Mouse (Mus musculus): Measurements from ENCODE around the gene Rcvrn. TPM values are rescaled to one million over a fixed set of nuclear protein-coding genes. Genes with fewer than 3 reads are reported as not detected.
A peak's percentile ranks its signal among the peaks of the same experiment; 100 is the strongest.

Gene Rcvrn
- not detected in 2 replicates for polyA plus RNA-seq (2015; fragmentation: Nextera tagmentation; extraction: Ambion mirVana)

- no peaks in the 10 kb centered on the region for H3K4me1 ChIP-seq (ENCODE audit: control insufficient read depth, insufficient read depth, low read length)
- no peak within 1 kb of the TSS for H3K4me3 ChIP-seq (ENCODE audit: low read depth, low read length)
- 69% methylated on average over 7 of the region's 7 CpGs for WGBS
- no peaks in the 10 kb centered on the region for H3K9me3 ChIP-seq (replicated peaks; ENCODE audit: control insufficient read depth, low read length, poor library complexity, severe bottlenecking)
- no peak for ATAC-seq
- no peaks in the 10 kb centered on the region for H3K36me3 ChIP-seq (ENCODE audit: control insufficient read depth, insufficient read depth, low read length)
- H3K4me2 ChIP-seq (ENCODE audit: low read length), result no peak within 1 kb of the TSS
- no peaks in the 10 kb centered on the region for H3K27me3 ChIP-seq (ENCODE audit: control insufficient read depth, insufficient read depth, low read depth, low read length)
- H3K27ac ChIP-seq (ENCODE audit: low read length), result no peak within 1 kb of the TSS
- H3K9ac ChIP-seq (ENCODE audit: low read depth, low read length), result no peak within 1 kb of the TSS
These were observed at the start of gene Rcvrn for GRCm38 (mm10) chr11:67694703-67695376. Gene Rcvrn, plus strand, starts transcription at chr11:67695326.

GRCm38 (mm10) chr11:67647745-67648144 is 47.4 kb upstream of the Rcvrn start:
- whole genome bisulfite sequencing, result 30% methylated on average over 5 of the region's 5 CpGs
- Histone ChIP-seq H3K4me2 (ENCODE audit: low read length) (no peak overlapping the region), H3K4me3 (ENCODE audit: low read depth, low read length) (no peak overlapping the region), H3K36me3 (ENCODE audit: control insufficient read depth, insufficient read depth, low read length) (no peaks in the 10 kb centered on the region), H3K27ac (ENCODE audit: low read length) (0 out of 2 replicates have a peak overlapping the region, but pooled peaks have one; percentile 10), H3K9ac (ENCODE audit: low read depth, low read length) (no peak overlapping the region), H3K4me1 (ENCODE audit: control insufficient read depth, insufficient read depth, low read length) (peaks cover 7% of the 10 kb centered on the region; the same call in 1 of the 2 replicates), H3K9me3 (replicated peaks; ENCODE audit: control insufficient read depth, low read length, poor library complexity, severe bottlenecking) (no peaks in the 10 kb centered on the region), H3K27me3 (ENCODE audit: control insufficient read depth, insufficient read depth, low read depth, low read length) (no peaks in the 10 kb centered on the region)
- no peak for ATAC-seq

DNA sequence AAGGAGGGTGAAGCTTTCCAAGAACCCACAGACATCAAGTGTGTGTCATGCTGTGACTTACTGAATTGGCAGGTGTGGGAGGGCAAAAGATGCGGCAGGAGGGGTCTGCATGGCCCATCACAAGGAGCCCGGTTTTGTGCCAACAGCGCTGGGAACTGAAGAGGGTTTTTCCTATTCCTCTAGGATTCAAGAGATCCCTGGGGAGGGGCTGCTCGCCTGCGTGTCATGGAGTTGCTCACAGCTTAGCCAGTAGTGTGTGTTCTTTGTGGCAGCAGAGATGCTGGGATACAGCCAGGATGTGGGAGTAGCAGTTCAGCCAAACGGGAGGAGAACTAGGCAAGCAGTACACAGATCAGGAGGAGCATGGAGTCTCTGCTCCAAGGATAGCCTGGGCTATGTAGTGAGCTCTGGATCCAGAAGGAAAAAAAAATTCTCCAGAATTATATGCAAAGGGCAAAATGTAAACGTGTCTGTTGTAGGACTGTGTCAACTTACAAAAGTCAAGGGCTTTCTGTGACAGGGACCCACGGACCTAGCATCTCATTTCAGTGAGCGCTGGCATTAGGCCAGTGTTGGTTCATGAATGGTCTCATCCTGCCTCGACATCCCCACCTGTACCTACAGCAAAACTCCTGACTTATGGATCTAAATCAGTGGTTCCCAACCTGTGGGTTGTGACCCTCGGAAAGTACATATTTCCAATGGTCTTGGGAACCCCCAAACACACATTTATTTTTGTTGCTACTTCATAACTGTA is 46.3 kb upstream of the Rcvrn start:
- Histone ChIP-seq H3K4me2 (ENCODE audit: low read length) (no peak overlapping the region), H3K27ac (ENCODE audit: low read length) (no peak overlapping the region), H3K27me3 (ENCODE audit: control insufficient read depth, insufficient read depth, low read depth, low read length) (no peaks in the 10 kb centered on the region), H3K9me3 (replicated peaks; ENCODE audit: control insufficient read depth, low read length, poor library complexity, severe bottlenecking) (no peaks in the 10 kb centered on the region), H3K36me3 (ENCODE audit: control insufficient read depth, insufficient read depth, low read length) (no peaks in the 10 kb centered on the region), H3K4me1 (ENCODE audit: control insufficient read depth, insufficient read depth, low read length) (peaks cover 13% of the 10 kb centered on the region; the same call in 1 of the 2 replicates), H3K9ac (ENCODE audit: low read depth, low read length) (no peak overlapping the region), H3K4me3 (ENCODE audit: low read depth, low read length) (no peak overlapping the region)
- ATAC-seq, result no peak
- 72% methylated on average over 11 of the region's 11 CpGs for WGBS

DNA sequence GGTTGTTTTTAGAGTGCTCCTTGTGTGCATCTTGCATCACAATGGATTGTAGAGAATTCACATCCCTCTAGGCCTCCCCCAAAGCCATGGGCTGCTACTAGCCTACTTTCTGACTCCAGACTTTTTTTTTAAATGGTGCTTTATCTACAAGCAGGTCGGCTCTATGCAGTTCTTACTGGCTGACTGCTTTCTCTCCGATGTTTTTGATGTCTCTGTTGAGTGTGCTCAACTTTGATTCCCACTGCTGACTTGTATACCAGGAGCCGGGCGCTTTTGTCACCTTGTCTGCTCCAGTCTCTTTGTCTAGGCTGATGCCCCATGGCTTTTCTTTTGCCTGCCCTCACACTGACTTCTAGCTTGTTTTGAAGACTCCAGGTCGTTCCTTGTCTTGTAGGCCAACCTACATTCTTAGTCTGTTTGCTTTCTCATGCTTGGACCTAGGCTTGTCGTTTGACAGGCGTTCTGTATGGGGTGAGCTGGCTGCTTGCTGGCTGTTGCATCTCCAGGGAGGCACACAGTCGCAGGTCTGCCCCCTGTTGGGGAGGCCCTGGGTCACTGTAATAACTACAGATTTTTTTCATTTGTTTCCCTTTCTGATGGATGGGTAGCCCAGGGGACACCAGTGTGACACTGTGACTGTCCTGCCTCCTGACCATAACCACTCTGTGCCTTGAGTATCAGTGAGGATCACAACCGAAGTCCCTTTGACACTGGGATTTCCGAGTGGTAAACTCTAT is 45.0 kb upstream of the Rcvrn start:
- Histone ChIP-seq H3K9ac (ENCODE audit: low read depth, low read length) (no peak overlapping the region), H3K9me3 (replicated peaks; ENCODE audit: control insufficient read depth, low read length, poor library complexity, severe bottlenecking) (no peaks in the 10 kb centered on the region), H3K4me2 (ENCODE audit: low read length) (no peak overlapping the region), H3K4me1 (ENCODE audit: control insufficient read depth, insufficient read depth, low read length) (peaks cover 13% of the 10 kb centered on the region; the same call in 1 of the 2 replicates), H3K27ac (ENCODE audit: low read length) (no peak overlapping the region), H3K4me3 (ENCODE audit: low read depth, low read length) (no peak overlapping the region), H3K36me3 (ENCODE audit: control insufficient read depth, insufficient read depth, low read length) (no peaks in the 10 kb centered on the region), H3K27me3 (ENCODE audit: control insufficient read depth, insufficient read depth, low read depth, low read length) (no peaks in the 10 kb centered on the region)
- 48% methylated on average over 10 of the region's 10 CpGs for WGBS
- no peak for ATAC-seq

DNA sequence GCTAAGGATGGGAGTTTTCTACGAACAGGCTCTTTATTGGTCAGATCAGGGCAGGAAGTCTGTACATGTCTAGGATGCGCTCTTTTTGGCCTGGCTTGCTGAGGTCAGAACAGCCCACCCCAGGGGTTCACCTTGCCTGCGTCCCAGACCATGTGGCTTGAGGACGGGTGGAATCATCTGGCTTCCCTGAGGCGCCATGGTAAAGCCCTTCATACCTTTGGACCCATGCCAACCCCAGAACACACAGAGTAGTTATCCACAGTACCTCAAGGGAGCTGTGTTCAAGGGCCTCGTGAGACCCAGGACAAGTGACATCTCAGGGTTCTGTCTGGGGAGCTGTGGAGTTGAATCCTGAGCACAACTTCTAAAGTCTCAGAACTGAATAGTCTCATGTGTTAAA is 43.4 kb upstream of the Rcvrn start:
- Histone ChIP-seq H3K27me3 (ENCODE audit: control insufficient read depth, insufficient read depth, low read depth, low read length) (no peaks in the 10 kb centered on the region), H3K9ac (ENCODE audit: low read depth, low read length) (no peak overlapping the region), H3K27ac (ENCODE audit: low read length) (no peak overlapping the region), H3K4me1 (ENCODE audit: control insufficient read depth, insufficient read depth, low read length) (peaks cover 15% of the 10 kb centered on the region; the same call in 1 of the 2 replicates), H3K4me2 (ENCODE audit: low read length) (no peak overlapping the region), H3K9me3 (replicated peaks; ENCODE audit: control insufficient read depth, low read length, poor library complexity, severe bottlenecking) (no peaks in the 10 kb centered on the region), H3K4me3 (ENCODE audit: low read depth, low read length) (no peak overlapping the region), H3K36me3 (ENCODE audit: control insufficient read depth, insufficient read depth, low read length) (no peaks in the 10 kb centered on the region)
- no peak for ATAC-seq
- WGBS, result 75% methylated on average over 6 of the region's 6 CpGs

GRCm38 (mm10) chr11:67652194-67652892 is 42.8 kb upstream of the Rcvrn start:
- Histone ChIP-seq H3K4me3 (ENCODE audit: low read depth, low read length) (peak overlapping the region; percentile 16), H3K9me3 (replicated peaks; ENCODE audit: control insufficient read depth, low read length, poor library complexity, severe bottlenecking) (no peaks in the 10 kb centered on the region), H3K4me1 (ENCODE audit: control insufficient read depth, insufficient read depth, low read length) (peaks cover 17% of the 10 kb centered on the region), H3K27ac (ENCODE audit: low read length) (no peak overlapping the region), H3K27me3 (ENCODE audit: control insufficient read depth, insufficient read depth, low read depth, low read length) (no peaks in the 10 kb centered on the region), H3K4me2 (ENCODE audit: low read length) (peak overlapping the region; percentile 37), H3K9ac (ENCODE audit: low read depth, low read length) (0 out of 2 replicates have a peak overlapping the region, but pooled peaks have one; percentile 33), H3K36me3 (ENCODE audit: control insufficient read depth, insufficient read depth, low read length) (no peaks in the 10 kb centered on the region)
- peak; percentile 23; the same call in 1 of the 2 replicates for ATAC-seq
- 14% methylated on average over 14 of the region's 14 CpGs for WGBS

DNA sequence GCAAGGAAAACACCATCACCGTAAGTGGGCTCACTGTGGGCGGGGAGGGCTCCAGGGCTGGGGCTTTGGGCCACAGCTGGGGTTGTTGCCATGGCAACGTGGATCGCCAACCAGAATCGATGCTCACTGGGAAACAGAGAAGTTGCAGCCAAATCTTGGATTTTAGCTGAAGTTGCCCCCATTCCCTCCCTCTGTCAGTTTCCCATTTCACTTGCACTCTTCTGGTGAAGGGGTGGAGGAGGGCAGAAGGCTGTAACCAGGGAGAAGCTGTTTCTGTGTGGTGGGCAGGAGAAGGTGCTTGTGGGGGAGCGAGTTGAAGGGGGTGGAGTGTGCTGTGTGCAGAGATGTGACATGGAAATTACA is 42.3 kb upstream of the Rcvrn start:
- no peaks in the 10 kb centered on the region for H3K9me3 ChIP-seq (replicated peaks; ENCODE audit: control insufficient read depth, low read length, poor library complexity, severe bottlenecking)
- WGBS, result 13% methylated on average over 6 of the region's 6 CpGs
- H3K4me2 ChIP-seq (ENCODE audit: low read length), result peak overlapping the region; percentile 37
- H3K36me3 ChIP-seq (ENCODE audit: control insufficient read depth, insufficient read depth, low read length), result no peaks in the 10 kb centered on the region
- H3K27ac ChIP-seq (ENCODE audit: low read length), result no peak overlapping the region
- no peaks in the 10 kb centered on the region for H3K27me3 ChIP-seq (ENCODE audit: control insufficient read depth, insufficient read depth, low read depth, low read length)
- H3K4me1 ChIP-seq (ENCODE audit: control insufficient read depth, insufficient read depth, low read length), result peaks cover 17% of the 10 kb centered on the region
- peak overlapping the region; percentile 16 for H3K4me3 ChIP-seq (ENCODE audit: low read depth, low read length)
- H3K9ac ChIP-seq (ENCODE audit: low read depth, low read length), result no peak overlapping the region
- 0 out of 2 replicates have a peak, but pooled peaks have one; percentile 18 for ATAC-seq

DNA sequence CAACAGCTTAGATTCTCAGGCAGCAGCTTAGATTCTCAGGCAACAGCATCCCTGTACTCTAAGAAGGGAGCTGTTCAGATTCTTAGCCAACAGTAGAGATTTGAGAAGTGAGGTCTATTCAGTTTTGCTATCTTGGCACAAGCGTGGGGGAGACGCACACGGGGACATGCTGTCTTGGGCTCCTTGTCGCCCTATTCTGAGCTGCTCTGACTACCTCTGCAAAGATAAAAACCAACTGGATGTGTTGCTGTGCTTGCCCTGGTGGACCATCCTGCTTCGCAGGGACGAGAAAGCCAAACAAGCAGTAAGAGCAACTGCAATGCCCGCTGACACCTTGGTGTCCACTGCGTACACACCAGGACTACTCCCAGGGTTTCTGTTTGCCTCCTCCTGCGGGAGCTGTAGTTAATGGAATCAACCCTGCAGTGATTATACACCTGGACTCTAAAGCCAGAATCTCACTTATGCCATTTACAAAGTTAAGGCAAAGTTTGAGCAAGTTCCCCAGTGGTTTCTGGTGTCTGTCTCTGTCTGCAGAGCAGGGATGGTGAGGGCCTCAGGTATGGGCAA is 41.5 kb upstream of the Rcvrn start:
- Histone ChIP-seq H3K4me3 (ENCODE audit: low read depth, low read length) (no peak overlapping the region), H3K4me1 (ENCODE audit: control insufficient read depth, insufficient read depth, low read length) (peaks cover 17% of the 10 kb centered on the region), H3K27me3 (ENCODE audit: control insufficient read depth, insufficient read depth, low read depth, low read length) (no peaks in the 10 kb centered on the region), H3K9ac (ENCODE audit: low read depth, low read length) (no peak overlapping the region), H3K27ac (ENCODE audit: low read length) (no peak overlapping the region), H3K4me2 (ENCODE audit: low read length) (no peak overlapping the region), H3K9me3 (replicated peaks; ENCODE audit: control insufficient read depth, low read length, poor library complexity, severe bottlenecking) (no peaks in the 10 kb centered on the region), H3K36me3 (ENCODE audit: control insufficient read depth, insufficient read depth, low read length) (no peaks in the 10 kb centered on the region)
- WGBS, result 90% methylated on average over 9 of the region's 9 CpGs
- no peak for ATAC-seq
